Mouse (Mus musculus) midbrain, embryonic 16.5 days (tissue): ENCODE measurements around the gene Mael. TPM values are rescaled to one million over a fixed set of nuclear protein-coding genes. Genes with fewer than 3 reads are reported as not detected.

ENCODE experiments used
- ATAC-seq: fragments of 200-750 bp; cut with Nextera tagmentation; 2 replicates; pipeline ENCODE4 v1.8.0; 2017; ENCODE audit warnings: moderate TSS enrichment
- H3K27ac ChIP-seq: fragments of 300-500 bp; sonication (generic); 2 replicates; pipeline ENCODE4 v1.5.1; 2014; ENCODE audit warnings: mild to moderate bottlenecking, low read length, mixed read lengths
- H3K27me3 ChIP-seq: fragments of 300-500 bp; sonication (generic); 2 replicates; pipeline ENCODE4 v1.6.1; 2014; ENCODE audit warnings: low read depth, low read length, mixed read lengths; ENCODE audit not compliant: control insufficient read depth, insufficient read depth
- H3K36me3 ChIP-seq: fragments of 300-500 bp; sonication (generic); 2 replicates; pipeline ENCODE4 v1.6.1; 2014; ENCODE audit warnings: mild to moderate bottlenecking, low read length, moderate library complexity, mixed read lengths; ENCODE audit not compliant: control insufficient read depth, insufficient read depth
- H3K4me1 ChIP-seq: fragments of 300-500 bp; sonication (generic); 2 replicates; pipeline ENCODE4 v1.6.1; 2014; ENCODE audit warnings: mild to moderate bottlenecking, low read length, mixed read lengths; ENCODE audit not compliant: control insufficient read depth, insufficient read depth
- H3K4me2 ChIP-seq: fragments of 300-500 bp; sonication (generic); 2 replicates; pipeline ENCODE4 v1.6.1; 2014; ENCODE audit warnings: mild to moderate bottlenecking, low read length, mixed read lengths
- H3K4me3 ChIP-seq: fragments of 300-500 bp; sonication (generic); 2 replicates; pipeline ENCODE4 v1.5.1; 2014; ENCODE audit warnings: low read depth, mild to moderate bottlenecking, low read length, moderate library complexity, mixed read lengths
- H3K9ac ChIP-seq: fragments of 300-500 bp; sonication (generic); 2 replicates; pipeline ENCODE4 v1.6.1; 2014; ENCODE audit warnings: low read depth, low read length, mixed read lengths
- H3K9me3 ChIP-seq: fragments of 300-500 bp; sonication (generic); replicated peaks from 2 replicates; pipeline ENCODE4 v1.6.1; 2014; ENCODE audit warnings: mild to moderate bottlenecking, low read length, mixed read lengths; ENCODE audit not compliant: control insufficient read depth, poor library complexity, severe bottlenecking
- WGBS: fragments of 180-500 bp; shearing (Covaris S2); extraction: QIAGEN DNeasy Blood & Tissue Kit; methylation state at CpG from one replicate; pipeline ENCODE4 v1.1.7; 2014; 5-methylcytosine and 5-hydroxymethylcytosine counted together
- polyA plus RNA-seq: library from polyadenylated mRNA; unstranded; fragments of >200 nt; fragmentation: Nextera tagmentation; extraction: Ambion mirVana; gene quantifications from 2 replicates; pipeline ENCODE4 v1.2.1, GENCODE M21; 2015

Mael gene
- polyA plus RNA-seq, 1 experiment from 2014 or later: not detected

GRCm38 (mm10) chr1:166165159-166165558 is 73.4 kb downstream of the Mael start:
- H3K9ac ChIP-seq: no peak overlapping the region
- no peak for ATAC-seq
- no peaks in the 10 kb centered on the region for H3K9me3 ChIP-seq
- no peak overlapping the region for H3K4me3 ChIP-seq
- H3K4me2 ChIP-seq: no peak overlapping the region
- H3K27me3 ChIP-seq: no peaks in the 10 kb centered on the region
- H3K4me1 ChIP-seq: no peaks in the 10 kb centered on the region; the same call in 1 of the 2 replicates
- H3K27ac ChIP-seq: no peak overlapping the region
- WGBS: 95% methylated on average over 8 of the region's 9 CpGs
- H3K36me3 ChIP-seq: no peaks in the 10 kb centered on the region

- WGBS: 87% methylated on average over 14 of the region's 14 CpGs
- ATAC-seq: no peak
- H3K9me3 ChIP-seq: no peaks in the 10 kb centered on the region
- no peaks in the 10 kb centered on the region; the same call in 1 of the 2 replicates for H3K27me3 ChIP-seq
- no peak overlapping the region for H3K4me2 ChIP-seq
- no peaks in the 10 kb centered on the region for H3K36me3 ChIP-seq
- H3K27ac ChIP-seq: no peak overlapping the region
- no peak overlapping the region for H3K4me3 ChIP-seq
- H3K4me1 ChIP-seq: no peaks in the 10 kb centered on the region; the same call in 1 of the 2 replicates
- H3K9ac ChIP-seq: no peak overlapping the region
These were observed 74.0 kb downstream of the Mael start for GRCm38 (mm10) chr1:166164580-166164979.

- no peaks in the 10 kb centered on the region for H3K9me3 ChIP-seq
- H3K27me3 ChIP-seq: peaks cover under 1% of the 10 kb centered on the region; the same call in 1 of the 2 replicates
- H3K9ac ChIP-seq: peak overlapping the region; percentile 45; the same call in 1 of the 2 replicates
- H3K4me3 ChIP-seq: peak overlapping the region; percentile 32
- H3K4me1 ChIP-seq: no peaks in the 10 kb centered on the region; the same call in 1 of the 2 replicates
- H3K27ac ChIP-seq: no peak overlapping the region
- ATAC-seq: peak; percentile 76
- 20% methylated on average over 24 of the region's 24 CpGs for WGBS
- peak overlapping the region; percentile 64 for H3K4me2 ChIP-seq
- no peaks in the 10 kb centered on the region for H3K36me3 ChIP-seq
These were observed 77.7 kb downstream of the Mael start for GRCm38 (mm10) chr1:166160569-166161445.

GRCm38 (mm10) chr1:166160111-166160510 is 78.4 kb downstream of the Mael start:
- Histone ChIP-seq H3K4me2 (peak overlapping the region; percentile 64), H3K4me1 (no peaks in the 10 kb centered on the region; the same call in 1 of the 2 replicates), H3K27me3 (peaks cover 5% of the 10 kb centered on the region), H3K36me3 (no peaks in the 10 kb centered on the region), H3K9me3 (no peaks in the 10 kb centered on the region), H3K9ac (peak overlapping the region; percentile 45; the same call in 1 of the 2 replicates), H3K27ac (no peak overlapping the region), H3K4me3 (peak overlapping the region; percentile 32; the same call in 1 of the 2 replicates)
- 52% methylated on average over 5 of the region's 5 CpGs for WGBS
- ATAC-seq: no peak

- H3K4me1 ChIP-seq: peaks cover 3% of the 10 kb centered on the region; the same call in 1 of the 2 replicates
- ATAC-seq: no peak
- no peaks in the 10 kb centered on the region for H3K36me3 ChIP-seq
- H3K27me3 ChIP-seq: peaks cover 7% of the 10 kb centered on the region
- no peaks in the 10 kb centered on the region for H3K9me3 ChIP-seq
- 70% methylated on average over 9 of the region's 9 CpGs for WGBS
- no peak overlapping the region for H3K4me2 ChIP-seq
- no peak overlapping the region for H3K9ac ChIP-seq
- H3K4me3 ChIP-seq: no peak overlapping the region
- no peak overlapping the region for H3K27ac ChIP-seq
These were observed 79.9 kb downstream of the Mael start for GRCm38 (mm10) chr1:166158664-166159063.

- no peaks in the 10 kb centered on the region for H3K9me3 ChIP-seq
- peaks cover 7% of the 10 kb centered on the region for H3K27me3 ChIP-seq
- no peaks in the 10 kb centered on the region for H3K36me3 ChIP-seq
- no peak overlapping the region for H3K9ac ChIP-seq
- no peak for ATAC-seq
- WGBS: 85% methylated on average over 12 of the region's 12 CpGs
- peaks cover 3% of the 10 kb centered on the region; the same call in 1 of the 2 replicates for H3K4me1 ChIP-seq
- no peak overlapping the region for H3K27ac ChIP-seq
- no peak overlapping the region for H3K4me2 ChIP-seq
- no peak overlapping the region for H3K4me3 ChIP-seq
These were observed 80.8 kb downstream of the Mael start for GRCm38 (mm10) chr1:166157712-166158111.

- ATAC-seq: no peak
- H3K4me2 ChIP-seq: no peak overlapping the region
- H3K27ac ChIP-seq: no peak overlapping the region
- H3K9me3 ChIP-seq: no peaks in the 10 kb centered on the region
- no peaks in the 10 kb centered on the region for H3K36me3 ChIP-seq
- no peak overlapping the region for H3K4me3 ChIP-seq
- H3K4me1 ChIP-seq: peaks cover 5% of the 10 kb centered on the region; the same call in 1 of the 2 replicates
- no peak overlapping the region for H3K9ac ChIP-seq
- 59% methylated on average over 10 of the region's 10 CpGs for WGBS
- H3K27me3 ChIP-seq: peaks cover 7% of the 10 kb centered on the region
These were observed 83.4 kb downstream of the Mael start for GRCm38 (mm10) chr1:166155113-166155494.

GRCm38 (mm10) chr1:166154162-166155112 is 84.1 kb downstream of the Mael start:
- no peak overlapping the region for H3K27ac ChIP-seq
- no peak overlapping the region for H3K4me3 ChIP-seq
- no peaks in the 10 kb centered on the region for H3K36me3 ChIP-seq
- H3K4me2 ChIP-seq: peak overlapping the region; percentile 42
- peak; percentile 68 for ATAC-seq
- peaks cover 7% of the 10 kb centered on the region; the same call in 1 of the 2 replicates for H3K27me3 ChIP-seq
- H3K4me1 ChIP-seq: peaks cover 5% of the 10 kb centered on the region; the same call in 1 of the 2 replicates
- 20% methylated on average over 29 of the region's 29 CpGs for WGBS
- no peaks in the 10 kb centered on the region for H3K9me3 ChIP-seq
- H3K9ac ChIP-seq: 0 out of 2 replicates have a peak overlapping the region, but pooled peaks have one; percentile 27
